ENCODE assay signal across 8 mouse cellular contexts in the genomic region with DNA sequence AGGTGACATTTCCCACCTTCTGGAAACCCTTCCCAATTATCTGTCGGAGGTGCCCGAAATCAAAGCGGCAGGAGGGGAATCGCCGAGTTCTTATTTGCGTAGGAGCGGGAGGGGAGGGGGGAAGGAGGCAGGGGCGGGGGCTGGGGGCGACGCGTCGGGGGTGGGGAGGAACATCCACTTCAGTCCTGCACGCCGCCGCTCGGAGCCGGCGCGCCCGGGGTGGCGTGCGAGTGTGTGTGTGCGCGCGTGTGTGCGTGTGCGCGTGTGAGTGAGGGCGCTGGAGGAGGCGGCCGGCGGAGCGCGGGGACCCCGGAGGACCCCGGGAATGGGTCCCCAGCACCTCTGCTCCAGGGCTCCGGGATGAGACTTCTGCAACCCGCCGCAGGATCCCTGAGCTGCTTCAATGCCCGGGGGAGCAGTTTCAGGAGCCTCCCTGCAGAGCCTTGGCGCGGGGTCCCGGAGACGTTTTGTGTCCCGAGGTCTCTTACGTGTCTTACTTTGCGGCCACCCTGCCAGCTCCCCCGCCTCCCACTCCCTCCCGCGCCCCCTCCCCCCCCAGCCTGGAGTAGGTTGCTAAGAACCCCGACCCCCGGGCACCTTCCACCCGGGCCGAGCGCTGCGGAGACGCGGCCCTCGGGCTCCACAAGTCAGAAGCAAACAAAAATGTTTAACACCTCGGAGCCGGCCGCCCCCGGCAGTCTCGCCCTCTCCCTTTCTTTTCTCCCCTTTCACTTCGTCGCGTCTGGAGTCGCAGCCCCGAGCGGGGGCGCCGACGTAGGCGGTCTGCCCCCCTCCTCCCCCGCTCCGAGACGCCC. TPM values are rescaled to one million over a fixed set of nuclear protein-coding genes. Genes with fewer than 3 reads are reported as not detected.
DNase-seq lines count a peak whose midpoint lies in the region; ATAC-seq and TF ChIP-seq lines count a peak whose summit lies in the region.

A gene (minus strand): TSS at position 66 of the 815 bp plus-strand sequence.

- peak within 1 kb of the TSS; percentile 70 for H3K27ac ChIP-seq in forebrain, embryonic 13.5 days
- peak within 1 kb of the TSS; percentile 72 for H3K27ac ChIP-seq in hindbrain, embryonic 12.5 days
- no peak within 1 kb of the TSS for H3K27ac ChIP-seq in liver, embryonic 14.5 days
- H3K27ac ChIP-seq in olfactory bulb, adult 2 months (ENCODE audit: insufficient read depth, low read depth, low read length), result no peak within 1 kb of the TSS

- H3K9ac ChIP-seq in forebrain, embryonic 13.5 days, result peak within 1 kb of the TSS; percentile 68
- H3K9ac ChIP-seq in hindbrain, embryonic 12.5 days, result peak within 1 kb of the TSS; percentile 65
- 0 out of 2 replicates have a peak within 1 kb of the TSS, but pooled peaks have one; percentile 31 for H3K9ac ChIP-seq in liver, embryonic 14.5 days (replicated peaks)

- peak within 1 kb of the TSS; percentile 59 for H3K4me3 ChIP-seq in forebrain, embryonic 13.5 days
- H3K4me3 ChIP-seq in hindbrain, embryonic 12.5 days, result peak within 1 kb of the TSS; percentile 57
- H3K4me3 ChIP-seq in liver, embryonic 14.5 days (ENCODE audit: insufficient read depth in 1 of 2, low read depth in 2 of 2, low read length in 2 of 2), result peak within 1 kb of the TSS; percentile 40 to 46
- H3K4me3 ChIP-seq in olfactory bulb, adult 2 months (ENCODE audit: insufficient read depth, low read depth, low read length), result peak within 1 kb of the TSS; percentile 56

- WGBS in forebrain, embryonic 13.5 days, result under 1% methylated on average over 56 of the region's 77 CpGs
- under 1% methylated on average over 66 of the region's 77 CpGs for WGBS in hindbrain, embryonic 12.5 days
- WGBS in liver, embryonic 14.5 days (ENCODE audit: insufficient replicate concordance), result under 1% methylated on average over 73 of the region's 77 CpGs
- under 1% methylated on average over 74 of the region's 77 CpGs for WGBS in olfactory bulb, adult 2 months

- peak within 1 kb of the TSS; percentile 94 for H3K4me2 ChIP-seq in forebrain, embryonic 13.5 days
- H3K4me2 ChIP-seq in hindbrain, embryonic 12.5 days (replicated peaks), result peak within 1 kb of the TSS; percentile 94
- H3K4me2 ChIP-seq in liver, embryonic 14.5 days (ENCODE audit: low read depth), result peak within 1 kb of the TSS; percentile 54

- ATAC-seq in forebrain, embryonic 13.5 days, result peak; percentile 57
- peak; percentile 75 for ATAC-seq in hindbrain, embryonic 12.5 days (ENCODE audit: low FRiP score)
- ATAC-seq in liver, embryonic 14.5 days (ENCODE audit: insufficient read depth), result peak; percentile 39; the same call in 1 of the 2 replicates

- peaks cover 44% of the 10 kb centered on the region for H3K27me3 ChIP-seq in forebrain, embryonic 13.5 days
- H3K27me3 ChIP-seq in hindbrain, embryonic 12.5 days, result peaks cover 32% of the 10 kb centered on the region
- peaks cover 68% of the 10 kb centered on the region for H3K27me3 ChIP-seq in liver, embryonic 14.5 days (ENCODE audit: control insufficient read depth, insufficient read depth, low read length)

- H3K9me3 ChIP-seq in forebrain, embryonic 13.5 days (replicated peaks), result no peaks in the 10 kb centered on the region
- no peaks in the 10 kb centered on the region for H3K9me3 ChIP-seq in hindbrain, embryonic 12.5 days (replicated peaks)
- no peaks in the 10 kb centered on the region for H3K9me3 ChIP-seq in liver, embryonic 14.5 days (ENCODE audit: control insufficient read depth, low read length)

- peak; percentile 36 to 39 for DNase-seq in cerebellum, postnatal 10 days
- DNase-seq in cerebellum, adult 9-11 months, result no peak
- peak; percentile 80 for DNase-seq in R1 (ENCODE audit: low read depth, low spot score)
- DNase-seq in liver, embryonic 14.5 days (ENCODE audit: low read depth in 3 of 3, low spot score in 3 of 3), result no peak
- DNase-seq in spleen, postnatal 14 days (ENCODE audit: low spot score in 2 of 2), result no peak

- peaks cover 34% of the 10 kb centered on the region for H3K4me1 ChIP-seq in forebrain, embryonic 13.5 days
- H3K4me1 ChIP-seq in hindbrain, embryonic 12.5 days, result peaks cover 24% of the 10 kb centered on the region
- H3K4me1 ChIP-seq in liver, embryonic 14.5 days (replicated peaks; ENCODE audit: control insufficient read depth in 2 of 2, insufficient read depth in 2 of 2, low read length in 1 of 2), result no peaks in the 10 kb centered on the region
- H3K4me1 ChIP-seq in olfactory bulb, adult 2 months (ENCODE audit: control insufficient read depth, insufficient read depth, low read length), result peaks cover 22% of the 10 kb centered on the region

- TF ChIP-seq POLR2A in olfactory bulb, adult 2 months (IDR thresholded peaks at IDR 0.05; ENCODE audit: insufficient read depth, low read depth, low read length), result no peak

- TF ChIP-seq CTCF in liver, embryonic 14.5 days (IDR thresholded peaks at IDR 0.05; ENCODE audit: low read depth), result no peak
- no peak for TF ChIP-seq CTCF in olfactory bulb, adult 2 months (IDR thresholded peaks at IDR 0.05; ENCODE audit: insufficient read depth, low read depth, low read length)

- TF ChIP-seq EP300 in liver, embryonic 14.5 days (IDR thresholded peaks at IDR 0.05; ENCODE audit: low read depth), result no peak

- no peaks in the 10 kb centered on the region for H3K36me3 ChIP-seq in forebrain, embryonic 13.5 days (ENCODE audit: poor library complexity, severe bottlenecking)
- H3K36me3 ChIP-seq in hindbrain, embryonic 12.5 days, result no peaks in the 10 kb centered on the region
- no peaks in the 10 kb centered on the region for H3K36me3 ChIP-seq in liver, embryonic 14.5 days (replicated peaks; ENCODE audit: control insufficient read depth, insufficient read depth, low read depth)

RNA-seq across cellular contexts. Expression of the gene that starts here (rescaled TPM):
- polyA plus RNA-seq in forebrain, embryonic 13.5 days (2015; fragmentation: Nextera tagmentation; extraction: Ambion mirVana), result 10.1 and 12.0 TPM in 2 replicates
- polyA plus RNA-seq in hindbrain, embryonic 12.5 days (2016; fragmentation: Nextera tagmentation; extraction: Ambion mirVana), result 11.3 and 13.8 TPM in 2 replicates
- 1.5 and 2.8 TPM in 2 replicates for polyA plus RNA-seq in liver, embryonic 14.5 days (2012; rRNA removed)
- polyA plus RNA-seq in liver, embryonic 14.5 days (2014; fragmentation: Nextera tagmentation; extraction: Ambion mirVana), result 3.8 and 4.3 TPM in 2 replicates
- polyA plus RNA-seq in olfactory bulb, adult 2 months (2012; ENCODE audit: insufficient read depth, insufficient read length, low replicate concordance, missing spikeins), result not detected in 2 replicates

Comparison
In these comparisons a context has a peak if more than half of its experiments do, and no peak if none do; other contexts are left out.
1. DNase-seq: peak in cerebellum, postnatal 10 days (2 of 2) and R1 (single experiment); none in cerebellum, adult 9-11 months (single experiment), liver, embryonic 14.5 days (0 of 3) and spleen, postnatal 14 days (0 of 2).
2. H3K27ac ChIP-seq: peak in forebrain, embryonic 13.5 days (single experiment) and hindbrain, embryonic 12.5 days (single experiment); none in liver, embryonic 14.5 days (single experiment) and olfactory bulb, adult 2 months (single experiment).
3. Peak in every context shown above with its lines, with median percentiles within 50 percentile points of each other: ATAC-seq, H3K4me2 ChIP-seq, H3K4me3 ChIP-seq and H3K9ac ChIP-seq.